Mouse (Mus musculus): Measurements from ENCODE around the gene Rora.
A peak's percentile ranks its signal among the peaks of the same experiment; 100 is the strongest.

Rora gene

DNA sequence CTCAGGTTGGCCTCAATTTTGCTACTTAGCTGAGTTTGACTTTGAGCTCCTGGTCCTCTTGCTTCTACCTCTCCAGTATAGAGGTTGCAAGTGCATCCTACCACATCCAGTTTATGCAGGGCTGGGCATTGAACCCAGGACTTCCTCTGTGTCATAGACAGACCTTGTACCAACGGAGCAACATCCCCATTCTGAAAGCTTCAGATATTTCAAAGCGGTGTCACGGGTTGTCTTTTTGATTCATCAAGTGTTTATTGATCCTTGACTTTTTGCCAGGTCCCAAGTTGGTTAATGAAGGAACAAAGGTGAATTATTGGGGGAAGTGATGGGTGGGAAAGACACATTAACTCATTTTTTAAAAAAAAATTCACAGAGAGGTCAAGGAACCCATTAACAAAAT, 17.1 kb downstream of the Rora start:
- H3K27me3 ChIP-seq (ENCODE audit: control insufficient read depth, insufficient read depth, low read length, poor library complexity, severe bottlenecking): no peaks in the 10 kb centered on the region
- DNase-seq (ENCODE audit: low read depth, low spot score): no peak
- no peaks in the 10 kb centered on the region for H3K36me3 ChIP-seq (ENCODE audit: control insufficient read depth, insufficient read depth, low read length, poor library complexity, severe bottlenecking)

DNA sequence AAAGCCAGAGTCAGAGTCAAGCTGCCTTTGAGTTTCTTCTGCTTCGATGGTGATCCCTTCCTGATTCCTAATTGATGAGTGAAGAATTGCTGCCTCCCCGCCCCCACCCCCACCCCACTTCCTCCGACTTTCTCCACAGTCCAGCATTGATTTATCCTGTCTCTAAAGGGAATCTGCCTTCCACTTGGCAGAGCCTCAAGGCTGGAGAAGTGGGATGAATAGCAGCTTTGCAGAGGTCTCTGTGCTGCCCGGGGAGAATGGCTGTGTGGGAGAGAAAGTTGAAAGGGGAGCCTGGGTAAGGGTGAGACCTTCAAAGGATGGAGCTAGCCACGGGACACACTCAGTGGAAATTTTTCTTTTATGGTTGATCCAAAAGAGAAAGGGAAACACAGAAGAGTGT, 18.9 kb downstream of the Rora start:
- no peaks in the 10 kb centered on the region for H3K36me3 ChIP-seq (ENCODE audit: control insufficient read depth, insufficient read depth, low read length, poor library complexity, severe bottlenecking)
- H3K27me3 ChIP-seq (ENCODE audit: control insufficient read depth, insufficient read depth, low read length, poor library complexity, severe bottlenecking): no peaks in the 10 kb centered on the region
- DNase-seq (ENCODE audit: low read depth, low spot score): no peak

DNA sequence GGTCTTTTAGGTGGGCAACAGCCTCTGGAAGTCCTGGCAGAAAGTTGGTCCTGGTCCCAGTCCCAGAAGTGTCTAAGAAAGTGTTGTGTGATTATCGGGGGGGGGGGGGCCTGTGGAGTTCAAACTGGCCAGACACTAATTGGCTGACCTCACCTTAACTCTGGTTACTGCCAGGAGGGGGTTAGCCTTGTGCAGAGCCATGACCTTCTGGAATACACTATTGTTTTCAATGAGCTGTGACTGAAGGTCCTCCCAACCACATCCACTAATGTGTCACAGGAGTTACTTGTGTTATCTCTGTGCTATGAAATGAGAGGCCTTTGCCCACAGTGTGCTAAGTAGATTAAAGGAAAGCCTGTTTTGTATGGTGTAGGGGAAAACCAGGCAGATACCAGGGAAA, 19.6 kb downstream of the Rora start:
- no peak for DNase-seq (ENCODE audit: low read depth, low spot score)
- H3K27me3 ChIP-seq (ENCODE audit: control insufficient read depth, insufficient read depth, low read length, poor library complexity, severe bottlenecking): no peaks in the 10 kb centered on the region
- no peaks in the 10 kb centered on the region for H3K36me3 ChIP-seq (ENCODE audit: control insufficient read depth, insufficient read depth, low read length, poor library complexity, severe bottlenecking)

DNA sequence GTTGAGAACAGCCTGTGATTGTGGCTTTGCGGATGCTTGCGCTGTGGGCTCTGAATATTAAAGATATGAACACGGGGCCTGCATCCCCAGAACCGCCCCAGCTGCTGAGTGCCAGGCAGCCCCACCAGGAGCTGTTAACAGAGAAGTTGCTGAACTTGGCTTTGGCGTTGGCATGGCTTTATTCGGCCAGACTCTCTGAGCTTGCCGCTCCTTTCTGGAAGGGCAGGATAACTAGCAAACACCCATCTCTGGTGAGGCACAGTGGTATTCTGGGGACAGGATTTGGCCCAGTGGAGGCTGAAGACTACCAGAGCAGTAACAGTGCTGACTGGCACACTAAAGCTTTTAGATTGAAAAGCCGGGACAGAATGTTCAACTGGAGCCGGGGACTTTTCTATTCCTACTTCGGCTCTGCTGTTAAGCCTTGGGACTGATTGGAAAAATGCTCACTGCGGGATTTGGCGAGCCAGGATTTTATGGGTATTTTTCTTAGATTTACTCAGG, 26.3 kb downstream of the Rora start:
- H3K36me3 ChIP-seq (ENCODE audit: control insufficient read depth, insufficient read depth, low read length, poor library complexity, severe bottlenecking): no peaks in the 10 kb centered on the region
- H3K27me3 ChIP-seq (ENCODE audit: control insufficient read depth, insufficient read depth, low read length, poor library complexity, severe bottlenecking): no peaks in the 10 kb centered on the region
- DNase-seq (ENCODE audit: low read depth, low spot score): no peak

DNA sequence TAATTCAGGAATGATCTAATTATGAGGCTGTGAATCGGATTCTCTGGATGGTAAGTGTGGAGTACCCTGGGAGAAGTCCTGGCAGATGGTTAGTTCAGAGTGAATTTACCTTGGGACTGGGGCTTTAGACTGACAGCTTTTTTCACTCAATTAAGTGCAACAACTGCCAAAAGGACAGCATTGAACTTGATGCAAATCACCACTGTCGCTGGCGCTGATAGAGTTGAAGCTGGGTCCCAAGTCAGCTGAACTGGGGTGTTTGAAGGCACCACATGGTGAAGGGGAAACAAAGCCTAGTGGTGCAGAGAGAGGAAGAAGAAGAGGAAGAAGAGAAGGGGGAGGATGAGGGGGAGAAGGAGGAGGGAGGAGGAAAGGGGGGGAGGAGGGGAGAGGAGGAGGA, 30.4 kb downstream of the Rora start:
- Histone ChIP-seq H3K36me3 (ENCODE audit: control insufficient read depth, insufficient read depth, low read length, poor library complexity, severe bottlenecking) (no peaks in the 10 kb centered on the region), H3K27me3 (ENCODE audit: control insufficient read depth, insufficient read depth, low read length, poor library complexity, severe bottlenecking) (no peaks in the 10 kb centered on the region)
- no peak for DNase-seq (ENCODE audit: low read depth, low spot score)

DNA sequence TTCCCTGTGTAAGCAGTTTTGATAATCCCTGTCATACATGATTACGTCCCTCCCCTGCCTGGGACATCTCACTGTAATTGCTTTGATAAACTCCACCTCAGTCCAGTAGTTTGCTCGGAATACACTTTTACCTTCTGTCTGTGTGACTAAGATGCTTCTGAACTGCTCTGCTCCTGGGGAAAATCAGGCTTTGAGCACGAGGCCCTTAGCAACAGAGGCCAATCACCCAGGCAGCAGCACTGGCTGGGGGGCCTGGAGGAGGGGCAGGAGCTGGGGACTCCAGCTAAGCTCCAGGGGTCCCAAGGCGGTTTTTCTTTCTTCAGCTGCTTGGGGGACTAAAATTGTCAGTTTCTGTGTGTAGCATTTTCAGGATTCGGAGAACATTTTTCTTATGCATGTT, 32.0 kb downstream of the Rora start:
- Histone ChIP-seq H3K36me3 (ENCODE audit: control insufficient read depth, insufficient read depth, low read length, poor library complexity, severe bottlenecking) (no peaks in the 10 kb centered on the region), H3K27me3 (ENCODE audit: control insufficient read depth, insufficient read depth, low read length, poor library complexity, severe bottlenecking) (no peaks in the 10 kb centered on the region)
- DNase-seq (ENCODE audit: low read depth, low spot score): no peak

DNA sequence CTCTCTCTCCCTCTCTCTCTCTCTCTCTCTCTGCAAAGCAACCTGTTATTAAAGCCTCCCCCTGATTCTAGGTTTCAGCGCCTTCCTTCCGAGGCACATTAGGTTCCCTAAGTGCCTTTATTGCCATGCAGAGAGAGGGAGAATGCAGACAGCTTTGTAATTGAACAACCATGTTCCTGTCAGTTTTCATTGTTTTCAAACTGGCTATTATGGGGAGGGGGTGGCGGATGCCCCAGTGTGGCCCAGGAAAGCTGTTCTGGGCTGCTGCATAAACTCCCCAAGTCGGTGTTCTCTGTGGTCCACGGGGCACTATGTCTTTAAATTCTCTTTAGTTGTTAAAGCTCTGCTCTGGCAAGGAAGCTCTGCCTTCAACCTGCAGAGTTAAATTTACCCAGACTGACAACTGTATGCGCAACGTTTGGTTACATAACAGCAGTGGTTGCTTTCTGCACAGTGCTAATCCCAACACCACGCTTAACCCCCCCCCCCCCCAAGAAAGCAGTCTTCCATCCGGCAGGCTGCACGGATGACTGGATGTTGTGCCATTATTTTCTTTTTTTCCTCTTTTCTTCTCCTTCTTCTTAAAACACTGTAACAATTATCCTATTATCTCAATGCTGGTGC, 33.8 kb downstream of the Rora start:
- H3K27me3 ChIP-seq (ENCODE audit: control insufficient read depth, insufficient read depth, low read length, poor library complexity, severe bottlenecking): no peaks in the 10 kb centered on the region
- DNase-seq (ENCODE audit: low read depth, low spot score): no peak
- no peaks in the 10 kb centered on the region for H3K36me3 ChIP-seq (ENCODE audit: control insufficient read depth, insufficient read depth, low read length, poor library complexity, severe bottlenecking)

DNA sequence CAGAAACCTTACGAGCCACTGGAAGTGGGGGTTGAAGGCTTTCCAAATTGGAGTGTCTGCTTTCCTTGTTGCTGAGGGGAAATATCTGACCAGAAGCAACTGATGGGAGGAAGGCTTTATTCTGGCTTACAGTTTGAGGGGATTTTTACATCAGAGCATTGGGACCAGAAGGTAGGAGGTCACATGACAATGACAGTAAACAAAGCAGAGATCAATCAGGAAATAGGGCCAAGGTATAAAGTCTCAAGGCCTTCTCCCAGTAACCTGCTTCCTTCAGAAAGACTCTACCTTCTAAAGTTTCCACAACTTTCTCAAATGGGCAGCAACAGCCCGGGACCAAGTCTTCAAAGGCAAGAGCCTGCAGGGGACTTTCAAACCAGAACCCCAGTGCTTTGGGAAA, 34.6 kb downstream of the Rora start:
- Histone ChIP-seq H3K27me3 (ENCODE audit: control insufficient read depth, insufficient read depth, low read length, poor library complexity, severe bottlenecking) (no peaks in the 10 kb centered on the region), H3K36me3 (ENCODE audit: control insufficient read depth, insufficient read depth, low read length, poor library complexity, severe bottlenecking) (no peaks in the 10 kb centered on the region)
- no peak for DNase-seq (ENCODE audit: low read depth, low spot score)

DNA sequence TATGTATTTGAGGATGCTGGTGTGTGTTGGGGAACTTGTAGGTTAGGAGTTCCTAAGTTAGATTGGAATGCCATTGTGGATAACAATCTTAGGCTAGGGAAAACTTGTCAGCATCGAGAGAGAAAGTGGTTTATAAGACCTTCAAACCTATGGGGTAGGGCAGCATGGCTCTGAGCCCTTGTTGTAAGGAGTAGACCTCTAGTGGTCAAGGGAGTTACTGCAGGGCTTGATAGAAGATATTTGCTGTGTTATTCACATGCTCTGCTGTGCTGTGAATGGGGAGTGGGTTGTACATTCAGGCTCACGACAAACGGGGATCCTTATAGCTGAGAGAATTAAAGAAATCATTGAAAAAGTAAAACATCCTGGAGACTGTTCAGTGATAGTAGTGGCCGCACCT, 35.8 kb downstream of the Rora start:
- peak; percentile 38 for DNase-seq (ENCODE audit: low read depth, low spot score)
- H3K27me3 ChIP-seq (ENCODE audit: control insufficient read depth, insufficient read depth, low read length, poor library complexity, severe bottlenecking): no peaks in the 10 kb centered on the region
- no peaks in the 10 kb centered on the region for H3K36me3 ChIP-seq (ENCODE audit: control insufficient read depth, insufficient read depth, low read length, poor library complexity, severe bottlenecking)

DNA sequence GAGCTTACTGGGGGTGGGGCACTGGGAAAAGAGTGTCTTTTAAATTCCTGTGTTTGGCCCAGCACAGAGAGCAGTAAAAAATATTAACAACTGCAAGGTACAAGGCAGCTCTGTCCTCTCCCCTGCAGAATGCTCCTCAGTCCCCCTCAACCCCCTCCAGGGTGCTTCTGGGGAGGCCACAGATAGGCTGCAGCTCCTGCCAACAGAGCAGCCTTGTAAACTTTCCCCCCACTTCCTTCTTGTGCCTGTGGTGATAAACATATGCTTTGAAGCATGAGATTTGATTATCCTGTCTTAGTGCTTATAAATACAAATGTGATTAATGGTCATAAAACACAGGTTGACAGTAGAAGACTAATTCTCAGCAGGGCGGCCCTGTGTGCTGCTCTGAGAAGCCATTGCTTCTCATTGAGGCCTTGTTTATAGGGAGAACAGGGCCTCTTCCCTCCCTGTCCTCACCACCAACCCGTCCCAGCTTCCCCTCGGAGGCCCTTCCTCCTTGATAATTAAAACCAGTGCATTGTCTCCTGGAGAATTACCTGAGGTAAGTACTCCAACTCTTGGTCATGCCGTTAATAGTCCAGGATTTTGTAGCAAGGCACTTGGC, 41.4 kb downstream of the Rora start:
- no peaks in the 10 kb centered on the region for H3K36me3 ChIP-seq (ENCODE audit: control insufficient read depth, insufficient read depth, low read length, poor library complexity, severe bottlenecking)
- H3K27me3 ChIP-seq (ENCODE audit: control insufficient read depth, insufficient read depth, low read length, poor library complexity, severe bottlenecking): no peaks in the 10 kb centered on the region
- no peak for DNase-seq (ENCODE audit: low read depth, low spot score)

DNA sequence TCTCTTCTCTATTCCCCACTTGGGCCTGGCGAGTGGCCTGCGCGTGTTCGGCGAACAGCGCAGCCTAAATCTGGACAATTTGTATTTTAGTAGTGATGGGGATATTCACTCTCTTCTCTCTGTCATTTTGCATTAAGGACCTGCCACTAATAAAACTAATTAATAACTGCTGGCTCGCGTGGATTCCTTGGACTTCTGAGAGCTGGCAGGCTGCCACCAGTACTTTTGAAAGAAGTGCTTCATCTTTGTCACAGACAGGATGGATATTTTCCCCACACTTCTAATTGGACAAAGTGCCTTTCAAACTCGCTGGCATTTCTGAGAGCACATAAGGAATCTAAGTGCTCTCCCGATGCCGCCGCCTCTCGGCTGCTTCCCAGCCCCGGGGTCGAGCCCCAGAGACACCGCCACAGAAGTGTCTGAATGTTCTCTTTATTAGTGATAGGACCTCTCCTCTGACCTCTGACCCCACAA, 41.9 kb downstream of the Rora start:
- Histone ChIP-seq H3K36me3 (ENCODE audit: control insufficient read depth, insufficient read depth, low read length, poor library complexity, severe bottlenecking) (no peaks in the 10 kb centered on the region), H3K27me3 (ENCODE audit: control insufficient read depth, insufficient read depth, low read length, poor library complexity, severe bottlenecking) (no peaks in the 10 kb centered on the region)
- DNase-seq (ENCODE audit: low read depth, low spot score): no peak

DNA sequence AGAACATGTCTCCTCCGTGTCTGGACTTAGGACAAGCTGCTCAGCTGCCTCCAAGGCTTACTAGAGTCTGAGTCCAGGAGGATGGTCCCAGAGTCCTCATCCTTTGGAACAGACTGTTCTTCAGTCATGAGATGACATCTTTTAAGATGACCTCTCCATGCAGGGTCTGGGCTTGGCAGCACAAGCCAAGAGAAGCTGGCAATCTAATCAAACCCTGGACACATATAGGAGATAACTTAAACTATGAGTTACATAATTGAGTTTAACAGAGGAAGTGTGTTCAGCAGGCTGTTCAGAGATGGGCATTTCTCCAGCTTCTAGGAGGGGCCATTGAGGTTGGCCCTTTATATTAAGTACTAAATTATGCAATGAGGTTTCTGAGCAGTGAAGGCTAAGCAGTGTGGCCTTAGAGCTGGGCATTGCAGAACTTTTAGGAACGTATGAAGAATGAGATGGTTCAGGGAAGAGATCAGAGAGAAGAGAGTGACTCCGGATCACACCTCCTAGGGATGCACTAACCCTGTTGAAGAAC, 42.9 kb downstream of the Rora start:
- Histone ChIP-seq H3K27me3 (ENCODE audit: control insufficient read depth, insufficient read depth, low read length, poor library complexity, severe bottlenecking) (no peaks in the 10 kb centered on the region), H3K36me3 (ENCODE audit: control insufficient read depth, insufficient read depth, low read length, poor library complexity, severe bottlenecking) (no peaks in the 10 kb centered on the region)
- DNase-seq (ENCODE audit: low read depth, low spot score): no peak

DNA sequence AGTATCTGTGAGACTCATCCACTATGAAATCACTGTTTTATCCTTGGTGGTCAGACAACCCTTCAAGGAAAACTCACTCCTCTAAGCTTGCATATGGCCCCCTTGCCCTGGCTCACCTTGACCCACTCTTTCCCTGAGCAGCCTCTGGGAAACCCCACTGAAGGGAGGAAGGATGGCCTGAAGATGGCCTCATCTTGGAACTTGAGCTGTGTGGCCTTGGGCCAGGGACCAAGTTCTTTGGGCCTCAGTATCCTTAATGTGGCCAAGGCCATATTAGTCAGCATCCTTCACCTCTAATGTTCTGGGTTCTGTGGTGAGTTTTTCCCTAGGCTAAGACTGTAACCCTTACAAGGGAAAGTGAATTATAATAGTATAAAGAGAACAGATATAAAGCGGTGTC, 45.8 kb downstream of the Rora start:
- Histone ChIP-seq H3K36me3 (ENCODE audit: control insufficient read depth, insufficient read depth, low read length, poor library complexity, severe bottlenecking) (no peaks in the 10 kb centered on the region), H3K27me3 (ENCODE audit: control insufficient read depth, insufficient read depth, low read length, poor library complexity, severe bottlenecking) (no peaks in the 10 kb centered on the region)
- no peak for DNase-seq (ENCODE audit: low read depth, low spot score)

DNA sequence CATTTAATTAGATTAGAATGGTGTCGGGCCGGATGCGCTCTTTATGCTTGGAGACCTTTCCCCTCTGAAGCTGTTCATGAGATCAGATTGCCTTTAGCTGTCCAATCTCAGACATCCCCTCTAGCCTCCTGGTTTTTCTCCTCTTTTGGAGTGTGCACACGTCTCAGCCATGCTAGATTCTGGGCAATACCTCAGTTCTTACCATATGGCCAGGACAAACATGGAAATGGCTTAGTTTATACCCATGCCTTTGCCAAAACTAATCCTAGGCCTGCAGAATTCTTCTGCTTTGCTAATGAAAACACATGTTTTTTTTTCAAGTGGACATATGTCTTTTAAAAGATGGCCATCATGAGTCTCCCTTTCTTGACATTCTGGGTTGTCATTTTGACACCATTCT, 46.3 kb downstream of the Rora start:
- Histone ChIP-seq H3K27me3 (ENCODE audit: control insufficient read depth, insufficient read depth, low read length, poor library complexity, severe bottlenecking) (no peaks in the 10 kb centered on the region), H3K36me3 (ENCODE audit: control insufficient read depth, insufficient read depth, low read length, poor library complexity, severe bottlenecking) (no peaks in the 10 kb centered on the region)
- DNase-seq (ENCODE audit: low read depth, low spot score): no peak

DNA sequence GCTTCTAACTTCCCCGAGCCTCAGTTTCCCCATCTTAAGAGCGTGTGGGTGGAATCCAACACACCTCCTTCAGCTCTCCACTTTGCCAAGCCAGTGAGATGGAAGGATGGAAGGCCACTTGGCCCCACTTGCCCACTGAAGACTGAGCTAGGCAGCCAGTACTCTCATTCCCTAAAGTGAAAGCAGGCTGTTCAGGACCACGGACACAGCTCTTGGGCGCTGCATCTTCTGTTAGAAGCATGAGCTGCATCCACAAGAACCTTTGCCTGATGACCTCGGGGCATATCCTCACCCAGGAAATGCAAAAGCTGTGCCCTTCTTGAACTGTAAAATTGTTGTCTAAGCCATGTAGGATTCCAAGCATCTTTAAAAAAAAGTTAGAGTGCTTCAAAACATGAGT, 54.0 kb downstream of the Rora start:
- Histone ChIP-seq H3K27me3 (ENCODE audit: control insufficient read depth, insufficient read depth, low read length, poor library complexity, severe bottlenecking) (no peaks in the 10 kb centered on the region), H3K36me3 (ENCODE audit: control insufficient read depth, insufficient read depth, low read length, poor library complexity, severe bottlenecking) (no peaks in the 10 kb centered on the region)
- no peak for DNase-seq (ENCODE audit: low read depth, low spot score)

Measured in splenic B cell, adult 2 months (primary cell).